Mouse (Mus musculus): ENCODE data around the gene Gm2012. TPM values are rescaled to one million over a fixed set of nuclear protein-coding genes. Genes with fewer than 3 reads are reported as not detected.
"Not testable (repeated sequence)": the region's sequence is repeated elsewhere in the genome, so short reads cannot be mapped to it uniquely, and the experiment has no call there.

Gene Gm2012
- total RNA-seq (2014; rRNA removed) = not detected in 2 replicates
- polyA plus RNA-seq (2015; fragmentation: Nextera tagmentation; extraction: Ambion mirVana) = not detected in 2 replicates

DNA sequence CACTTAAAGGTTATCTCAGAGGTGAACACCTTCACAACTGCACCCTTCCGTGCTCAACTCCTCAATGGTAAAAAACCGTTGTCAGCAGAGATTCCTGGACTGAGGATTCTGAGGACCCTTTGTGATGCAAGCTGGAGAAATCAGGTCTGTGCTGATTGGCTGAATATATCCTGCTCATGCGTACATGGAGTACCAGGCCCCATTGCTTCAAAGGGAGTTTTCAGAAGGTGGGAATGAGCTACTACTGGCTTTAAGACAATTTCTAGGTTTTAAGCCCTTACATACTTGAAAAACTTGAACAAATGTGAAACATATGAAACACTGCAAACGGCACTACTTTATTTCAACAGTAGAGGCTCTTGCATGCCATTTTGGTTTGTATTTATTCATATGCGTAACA is at the start of gene Gm2012:
Gene Gm2012, minus strand, starts transcription at position 101 of the 400 bp plus-strand sequence.
- H3K27me3 ChIP-seq (ENCODE audit: insufficient read depth, low read length); H3K4me3 ChIP-seq (ENCODE audit: low read depth, low read length); H3K9me3 ChIP-seq (ENCODE audit: low read length); H3K36me3 ChIP-seq (ENCODE audit: insufficient read depth); H3K4me1 ChIP-seq (ENCODE audit: insufficient read depth); H3K27ac ChIP-seq (ENCODE audit: low read depth, low read length); ATAC-seq; H3K9ac ChIP-seq; DNase-seq; H3K4me2 ChIP-seq (ENCODE audit: low read depth): not testable (repeated sequence)
- WGBS = 100% methylated on average over 1 of the region's 5 CpGs

DNA sequence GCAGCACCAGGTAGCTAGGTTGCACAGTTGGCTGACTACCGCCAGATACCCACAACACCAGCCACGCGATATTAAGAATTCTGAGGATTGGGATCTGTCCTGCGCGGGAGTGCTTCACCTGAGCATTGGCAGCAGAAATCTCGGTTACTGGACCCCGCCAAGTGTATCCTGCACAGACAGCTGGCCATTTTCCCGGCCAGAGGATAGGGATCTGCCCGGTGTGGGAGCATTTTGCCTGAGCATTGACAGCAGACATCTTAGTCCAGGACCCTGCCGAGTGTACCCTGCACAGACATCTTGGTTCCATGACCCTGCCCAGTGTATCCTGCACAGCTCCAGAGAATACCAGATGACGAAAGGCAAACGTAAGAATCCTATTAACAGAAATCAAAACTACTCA is 72.0 kb downstream of the Gm2012 start:
- not testable (repeated sequence) for H3K27ac ChIP-seq (ENCODE audit: low read depth, low read length); H3K4me2 ChIP-seq (ENCODE audit: low read depth); H3K9me3 ChIP-seq (ENCODE audit: low read length); DNase-seq; H3K4me1 ChIP-seq (ENCODE audit: insufficient read depth); H3K4me3 ChIP-seq (ENCODE audit: low read depth, low read length); H3K9ac ChIP-seq; ATAC-seq; H3K36me3 ChIP-seq (ENCODE audit: insufficient read depth); H3K27me3 ChIP-seq (ENCODE audit: insufficient read depth, low read length)
- 79% methylated on average over 12 of the region's 12 CpGs for WGBS

Small RNA genes lying within 50 kb of the gene (microRNA-seq; reads per million reads assigned to microRNA genes)
- 0 reads per million in 2 experiments for gene Gm26302

Other genes starting within 250 kb of the Gm2012 start
- gene Gm5168, start 180.3 kb downstream of the Gm2012 start, total RNA-seq (2014; rRNA removed) = not detected in 2 replicates
- not detected in 2 replicates for gene Gm5168, start 180.3 kb downstream of the Gm2012 start, polyA plus RNA-seq (2015; fragmentation: Nextera tagmentation; extraction: Ambion mirVana)
- not detected in 2 replicates for gene Gm2030, start 78.7 kb upstream of the Gm2012 start, total RNA-seq (2014; rRNA removed)
- not detected in 2 replicates for gene Gm2030, start 78.7 kb upstream of the Gm2012 start, polyA plus RNA-seq (2015; fragmentation: Nextera tagmentation; extraction: Ambion mirVana)

Measured in forebrain, postnatal 0 days (tissue).